Mouse (Mus musculus) small intestine, adult 2 months (tissue): ENCODE data around the gene Usp2.

Experiments
- CTCF ChIP-seq: fragments of 200-500 bp; IDR thresholded peaks from 2 replicates; pipeline ENCODE4 v1.5.1; 2012; ENCODE audit warnings: low read depth, mild to moderate bottlenecking, control low read depth, inconsistent platforms, low read length, moderate library complexity, mixed read lengths; ENCODE audit not compliant: insufficient replicate concordance, insufficient read length; ENCODE audit errors: extremely low read depth
- POLR2A ChIP-seq: fragments of 200-500 bp; IDR thresholded peaks from 2 replicates; pipeline ENCODE4 v1.6.1; 2012; ENCODE audit warnings: low read depth, mild to moderate bottlenecking, control low read depth, inconsistent platforms, low read length, moderate library complexity

DNA sequence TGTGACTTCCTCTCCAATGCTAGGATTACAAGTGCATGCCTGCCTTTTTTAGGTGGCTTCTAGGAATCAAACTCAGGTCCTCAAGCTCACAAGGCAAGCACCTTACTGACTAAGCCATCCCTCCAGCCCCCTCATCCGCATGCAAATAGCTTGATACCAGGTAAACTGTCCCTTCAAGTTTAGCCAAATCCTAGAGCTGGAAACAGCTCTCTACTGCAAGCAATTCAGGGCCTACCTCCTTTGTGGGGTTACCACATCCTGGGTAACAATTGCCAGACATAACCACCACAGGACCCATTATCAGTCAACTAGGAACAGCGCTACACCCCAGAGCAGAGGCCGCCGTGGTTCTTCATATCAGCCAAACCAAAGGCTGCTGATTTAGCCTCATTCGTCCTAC lies 35.7 kb upstream of the Usp2 start:
- TF ChIP-seq CTCF, result no peak
- no peak for TF ChIP-seq POLR2A
